In genomic region chr15:102100161-102100981, GRCm38 (mm10) we compare ENCODE assay signal across 8 mouse cellular contexts. TPM values are rescaled to one million over a fixed set of nuclear protein-coding genes. Genes with fewer than 3 reads are reported as not detected.
A peak's percentile ranks its signal among the peaks of the same experiment; 100 is the strongest.
DNase-seq lines count a peak whose midpoint lies in the region; ATAC-seq and TF ChIP-seq lines count a peak whose summit lies in the region.

Gene Tns2 (plus strand): TSS chr15:102100413.

- peak; percentile 68 for ATAC-seq in forebrain, postnatal 0 days

- 1% methylated on average over 64 of the region's 82 CpGs for WGBS in forebrain, postnatal 0 days
- WGBS in hindbrain, embryonic 10.5 days: under 1% methylated on average over 81 of the region's 82 CpGs

- peak; percentile 3; the same call in 1 of the 2 replicates for TF ChIP-seq RAD21 in MEL (IDR thresholded peaks at IDR 0.05; ENCODE audit: low read depth, low read length)

- TF ChIP-seq EP300 in MEL (IDR thresholded peaks at IDR 0.05; ENCODE audit: low read depth in 1 of 2, low read length in 2 of 2): no peak

- no peaks in the 10 kb centered on the region for H3K9me3 ChIP-seq in MEL (replicated peaks; ENCODE audit: insufficient read depth, low read length)
- H3K9me3 ChIP-seq in forebrain, postnatal 0 days (ENCODE audit: low read length): no peaks in the 10 kb centered on the region
- H3K9me3 ChIP-seq in hindbrain, embryonic 10.5 days: no peaks in the 10 kb centered on the region

- peaks cover 0 to 21% of the 10 kb centered on the region in 2 experiments; a peak in 3 of 4 replicates for H3K4me1 ChIP-seq in MEL (ENCODE audit: control insufficient read depth in 1 of 2, insufficient read depth in 2 of 2, low read length in 2 of 2)
- H3K4me1 ChIP-seq in forebrain, postnatal 0 days (ENCODE audit: insufficient read depth): peaks cover 5% of the 10 kb centered on the region; the same call in 1 of the 2 replicates
- peaks cover 78% of the 10 kb centered on the region for H3K4me1 ChIP-seq in hindbrain, embryonic 10.5 days (replicated peaks)

- peak; percentile 25 to 60; a peak in 2 of 4 replicates for TF ChIP-seq POLR2A in MEL (IDR thresholded peaks at IDR 0.05; ENCODE audit: control insufficient read depth in 1 of 2, insufficient read depth in 1 of 2, low read depth in 1 of 2, low read length in 2 of 2, poor library complexity in 1 of 2)

- H3K36me3 ChIP-seq in MEL (ENCODE audit: control insufficient read depth in 1 of 2, insufficient read depth in 2 of 2, low read length in 2 of 2): peaks cover 3 to 9% of the 10 kb centered on the region in 2 experiments
- peaks cover 26% of the 10 kb centered on the region for H3K36me3 ChIP-seq in forebrain, postnatal 0 days (ENCODE audit: insufficient read depth)
- H3K36me3 ChIP-seq in hindbrain, embryonic 10.5 days: peaks cover 34% of the 10 kb centered on the region

- peak within 1 kb of the TSS; percentile 76 for H3K9ac ChIP-seq in MEL (ENCODE audit: control insufficient read depth, low read depth, low read length, poor library complexity, severe bottlenecking)
- H3K9ac ChIP-seq in forebrain, postnatal 0 days: peak within 1 kb of the TSS; percentile 46

- peak within 1 kb of the TSS; percentile 80 for H3K4me2 ChIP-seq in forebrain, postnatal 0 days (ENCODE audit: low read depth)

- peak within 1 kb of the TSS; percentile 6; the same call in 1 of the 2 replicates for H3K27ac ChIP-seq in MEL (ENCODE audit: control insufficient read depth, low read depth, low read length)
- no peak within 1 kb of the TSS; the same call in 1 of the 2 replicates for H3K27ac ChIP-seq in forebrain, postnatal 0 days (ENCODE audit: low read depth, low read length)
- H3K27ac ChIP-seq in hindbrain, embryonic 10.5 days: peak within 1 kb of the TSS; percentile 83

- peak in 2 of 3 experiments; percentile 84 to 92; a peak in 4 of 6 replicates for TF ChIP-seq CTCF in MEL (IDR thresholded peaks at IDR 0.05 in 2 of 3, conservative IDR thresholded peaks at IDR 0.05 in 1 of 3; ENCODE audit: control insufficient read depth in 1 of 3, insufficient read depth in 1 of 3, low read depth in 2 of 3, low read length in 3 of 3, poor library complexity in 1 of 3, severe bottlenecking in 1 of 3)
- TF ChIP-seq CTCF in forebrain, postnatal 0 days (IDR thresholded peaks at IDR 0.05; ENCODE audit: low read depth): peak; percentile 53

- DNase-seq in MEL (ENCODE audit: low read depth, low spot score): peak; percentile 78
- peak; percentile 64 for DNase-seq in cerebellum, adult 11 months
- peak; percentile 50 for DNase-seq in forebrain, postnatal 0 days
- peak; percentile 66 for DNase-seq in hindbrain, embryonic 10.5 days (ENCODE audit: low spot score)
- peak; percentile 70 to 74 for DNase-seq in layer of hippocampus, postnatal 10 days (ENCODE audit: low spot score in 2 of 2)
- peak; percentile 86 for DNase-seq in lung, postnatal 14 days
- peak; percentile 37 for DNase-seq in retina, adult 2 months (ENCODE audit: low read depth, low spot score)
- peak; percentile 78 for DNase-seq in urinary bladder, adult 2 months (ENCODE audit: low spot score)

- H3K79me2 ChIP-seq in MEL (ENCODE audit: control insufficient read depth, insufficient read depth, low read length, poor library complexity): no peaks in the 10 kb centered on the region; the same call in 1 of the 2 replicates

- peak within 1 kb of the TSS; percentile 60 for H3K4me3 ChIP-seq in MEL (ENCODE audit: control insufficient read depth in 1 of 2, insufficient read depth in 1 of 2, low read depth in 2 of 2, low read length in 2 of 2)
- peak within 1 kb of the TSS; percentile 44 for H3K4me3 ChIP-seq in forebrain, postnatal 0 days (ENCODE audit: low read depth, low read length)
- peak within 1 kb of the TSS; percentile 63 for H3K4me3 ChIP-seq in hindbrain, embryonic 10.5 days

- H3K27me3 ChIP-seq in MEL (ENCODE audit: control insufficient read depth in 1 of 2, insufficient read depth in 2 of 2, low read length in 2 of 2): no peaks in the 10 kb centered on the region
- no peaks in the 10 kb centered on the region for H3K27me3 ChIP-seq in forebrain, postnatal 0 days (ENCODE audit: insufficient read depth, low read length)
- peaks cover 62% of the 10 kb centered on the region for H3K27me3 ChIP-seq in hindbrain, embryonic 10.5 days (ENCODE audit: insufficient read depth, poor library complexity, severe bottlenecking)

TF ChIP-seq in MEL, 35 proteins besides CTCF, POLR2A, EP300 and RAD21:
- peak; percentile 6; the same call in 1 of the 2 replicates for TF ChIP-seq SIN3A (IDR thresholded peaks at IDR 0.05; ENCODE audit: low read length)
- TF ChIP-seq ELF1 (IDR thresholded peaks at IDR 0.05; ENCODE audit: low read depth, low read length): 0 out of 2 replicates have a peak, but pooled peaks have one; percentile 35
- TF ChIP-seq POLR2AphosphoS5 (IDR thresholded peaks at IDR 0.05; ENCODE audit: borderline replicate concordance, low read depth, low read length): no peak
- TF ChIP-seq MXI1 (IDR thresholded peaks at IDR 0.05; ENCODE audit: low read depth, low read length): peak; percentile 16; the same call in 1 of the 2 replicates
- TF ChIP-seq HCFC1 (IDR thresholded peaks at IDR 0.05; ENCODE audit: low read depth, low read length): 0 out of 2 replicates have a peak, but pooled peaks have one; percentile 9
- no peak for TF ChIP-seq TAL1 (IDR thresholded peaks at IDR 0.05; ENCODE audit: low read length)
- TF ChIP-seq NRF1 (IDR thresholded peaks at IDR 0.05; ENCODE audit: insufficient read depth, low read depth, low read length, poor library complexity, severe bottlenecking): 0 out of 2 replicates have a peak, but pooled peaks have one; percentile 12
- peak; percentile 48 for TF ChIP-seq SMC3 (IDR thresholded peaks at IDR 0.05; ENCODE audit: low read depth, low read length)
- no peak for TF ChIP-seq BHLHE40 (IDR thresholded peaks at IDR 0.05; ENCODE audit: borderline replicate concordance, low read depth, low read length)
- peak; percentile 77; the same call in 1 of the 2 replicates for TF ChIP-seq MAZ (IDR thresholded peaks at IDR 0.05; ENCODE audit: low read depth, low read length)
- TF ChIP-seq MYC (IDR thresholded peaks at IDR 0.05; ENCODE audit: low read depth, low read length): no peak

RNA-seq across cellular contexts. Expression of gene Tns2, which starts in this region (rescaled TPM):
- total RNA-seq in MEL (2012; rRNA removed): 0.16 and 0.42 TPM in 2 replicates
- 1 to 10 TPM in 1 of 2 experiments, not detected in 1; 3.1 TPM for polyA plus RNA-seq in MEL (2012; ENCODE audit: insufficient read depth in 1 of 2, insufficient read length in 2 of 2, low read depth in 1 of 2, low replicate concordance in 2 of 2, missing spikeins in 1 of 2)
- total RNA-seq in forebrain, postnatal 0 days (2014; rRNA removed): 7.0 and 8.4 TPM in 2 replicates
- 2.8 and 5.0 TPM in 2 replicates for polyA plus RNA-seq in forebrain, postnatal 0 days (2015; fragmentation: Nextera tagmentation; extraction: Ambion mirVana)
- 11.8 and 13.8 TPM in 2 replicates for polyA plus RNA-seq in hindbrain, embryonic 10.5 days (2016; fragmentation: Nextera tagmentation; extraction: Ambion mirVana)
- total RNA-seq in layer of hippocampus, postnatal 10 days (2021): 10 to 100 TPM; 13.4 to 16.8 TPM
- polyA plus RNA-seq in urinary bladder, adult 2 months (2012; rRNA removed): 69.2 and 107 TPM in 2 replicates
